Mouse (Mus musculus) brain, embryonic 14.5 days (tissue): ENCODE measurements around the gene Cacna1d. TPM values are rescaled to one million over a fixed set of nuclear protein-coding genes. Genes with fewer than 3 reads are reported as not detected.

ENCODE experiments used
- DNase-seq: peaks from one replicate; pipeline ENCODE4 v3.0.0-alpha.2; 2011; ENCODE audit warnings: low read depth
- CTCF ChIP-seq: fragments of 200-500 bp; IDR thresholded peaks from 2 replicates; pipeline ENCODE4 v1.5.1; 2012; ENCODE audit warnings: inconsistent platforms, mild to moderate bottlenecking, moderate library complexity, borderline replicate concordance; ENCODE audit not compliant: insufficient read depth, insufficient read length; ENCODE audit errors: extremely low read depth
- POLR2A ChIP-seq: fragments of 200-500 bp; IDR thresholded peaks from 2 replicates; pipeline ENCODE4 v1.6.1; 2012; ENCODE audit warnings: mild to moderate bottlenecking, inconsistent platforms, borderline replicate concordance; ENCODE audit not compliant: poor library complexity, insufficient read depth, insufficient read length, severe bottlenecking; ENCODE audit errors: extremely low read depth
- polyA plus RNA-seq: library from polyadenylated mRNA; depleted of rRNA; stranded (reverse); fragments of >200 nt; gene quantifications from 2 replicates; pipeline ENCODE4 v1.2.3, GENCODE M21; 2012

The Cacna1d gene
- polyA plus RNA-seq, 1 experiment = 34.7 TPM

DNA sequence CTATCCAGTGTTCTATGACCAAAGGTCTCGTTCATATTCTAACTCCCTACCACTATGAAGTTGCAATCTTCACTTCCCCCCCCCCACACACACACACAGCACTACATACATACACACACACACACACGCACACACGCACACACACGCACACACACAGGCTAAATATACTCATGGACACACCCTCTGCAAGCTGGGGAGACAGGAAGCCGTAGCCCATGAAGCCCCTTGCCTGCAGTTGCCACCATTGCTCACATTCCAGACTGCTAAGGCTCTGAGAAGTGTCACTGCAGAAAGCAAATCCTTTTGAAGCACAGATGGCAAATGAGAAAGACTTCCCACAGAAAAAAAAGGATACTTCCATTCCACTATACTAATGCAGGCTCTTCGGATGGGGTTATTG, 141.0 kb downstream of the Cacna1d start:
- DNase-seq = no peak
- TF ChIP-seq POLR2A = no peak
- TF ChIP-seq CTCF = no peak

DNA sequence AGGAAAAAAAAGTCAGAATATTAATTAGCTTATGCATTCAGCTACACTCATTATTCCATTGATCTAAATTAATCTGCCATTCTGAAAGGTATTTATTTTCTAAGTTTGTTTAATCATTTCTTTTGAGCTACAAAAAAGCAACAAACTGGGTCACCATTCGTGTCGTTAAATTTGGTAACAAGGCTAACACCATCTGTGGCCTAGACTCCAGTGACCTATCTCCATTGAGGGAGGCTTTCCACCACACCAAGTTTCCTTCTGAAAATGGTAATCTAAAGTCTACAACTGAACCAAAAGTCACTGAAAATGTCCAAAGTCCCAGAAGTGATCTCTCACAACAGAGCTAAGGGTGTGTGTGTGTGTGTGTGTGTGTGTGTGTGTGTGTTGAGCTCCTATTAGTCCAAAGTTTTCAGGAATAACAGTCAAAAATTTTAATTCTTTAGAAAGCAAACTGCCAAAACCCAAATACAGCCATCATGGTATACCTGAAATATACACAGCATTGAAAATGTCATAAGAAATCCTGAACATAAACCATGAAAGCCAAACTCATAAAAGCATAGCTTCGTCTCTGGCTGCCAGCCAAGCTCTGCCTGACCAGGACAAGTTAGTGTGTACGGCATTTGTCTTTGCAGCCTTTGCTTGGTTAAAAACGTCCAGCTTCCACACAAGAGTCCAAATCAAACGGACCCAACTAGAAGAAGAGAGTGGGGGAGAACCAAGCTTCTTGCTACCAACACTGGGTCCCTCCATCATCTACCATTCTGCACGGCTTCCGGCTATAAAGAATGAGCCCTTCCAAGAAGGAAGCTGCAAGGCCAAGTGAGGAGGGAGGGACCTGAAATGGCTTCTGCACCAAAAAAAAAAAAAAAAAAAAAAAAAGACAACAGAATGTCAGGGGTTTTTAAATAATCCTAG, 146.0 kb downstream of the Cacna1d start:
- no peak for DNase-seq
- TF ChIP-seq POLR2A (no peak), CTCF (no peak)

DNA sequence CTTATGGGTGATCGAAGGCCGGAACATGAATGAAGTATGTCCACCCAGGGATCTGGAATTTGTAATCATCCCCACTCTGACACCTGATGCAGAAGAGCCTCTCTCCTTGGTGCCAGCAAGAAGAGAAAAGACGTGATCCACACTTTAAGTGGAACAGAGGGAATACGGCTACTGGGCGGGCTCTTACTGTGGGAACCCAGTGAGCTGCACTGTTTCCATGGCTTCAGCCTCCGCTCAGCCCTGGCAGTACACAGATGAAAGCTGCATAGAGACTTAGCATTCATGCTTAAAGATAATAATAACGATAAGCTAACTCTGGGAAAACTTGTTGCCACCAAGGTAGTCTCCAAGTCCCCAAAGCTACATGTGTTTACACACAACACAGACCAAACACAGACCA, 147.5 kb downstream of the Cacna1d start:
- DNase-seq = no peak
- TF ChIP-seq POLR2A = no peak
- no peak for TF ChIP-seq CTCF

DNA sequence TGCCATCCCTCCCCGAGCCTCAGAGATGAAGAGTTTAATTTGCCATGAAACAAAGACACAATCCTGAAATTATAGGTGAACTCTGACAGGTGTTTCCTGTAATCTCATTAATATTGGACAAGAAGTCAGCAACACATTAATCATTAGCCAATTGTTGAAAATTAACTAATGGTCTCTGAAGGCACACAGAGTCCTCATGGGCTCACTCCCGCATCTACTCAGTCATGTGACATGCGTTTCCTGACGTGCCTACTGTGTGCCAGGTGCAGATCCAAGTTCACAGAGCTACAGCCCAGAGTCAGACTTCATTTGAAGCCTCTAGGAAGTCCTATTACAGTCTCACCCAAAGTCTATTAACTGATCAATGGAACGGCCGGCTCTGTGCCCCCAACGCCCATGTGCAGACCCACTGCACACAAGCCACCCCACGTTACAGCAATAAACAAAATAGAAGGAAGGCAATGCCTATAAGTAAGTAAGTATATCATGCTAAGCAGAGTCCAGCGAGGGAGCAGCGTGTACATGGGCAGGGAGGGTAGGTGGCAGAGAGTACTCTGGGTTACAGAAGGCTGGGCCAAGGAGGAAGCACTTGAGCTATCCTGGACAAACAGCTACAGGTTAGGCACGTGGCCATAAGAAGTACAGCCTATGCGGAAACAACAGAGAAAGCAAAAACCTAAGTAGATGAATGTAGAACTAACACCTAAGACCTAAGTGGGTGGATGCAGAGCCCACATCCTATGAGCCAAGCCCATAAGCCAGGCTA, 149.2 kb downstream of the Cacna1d start:
- DNase-seq = no peak
- TF ChIP-seq POLR2A (no peak), CTCF (no peak)

DNA sequence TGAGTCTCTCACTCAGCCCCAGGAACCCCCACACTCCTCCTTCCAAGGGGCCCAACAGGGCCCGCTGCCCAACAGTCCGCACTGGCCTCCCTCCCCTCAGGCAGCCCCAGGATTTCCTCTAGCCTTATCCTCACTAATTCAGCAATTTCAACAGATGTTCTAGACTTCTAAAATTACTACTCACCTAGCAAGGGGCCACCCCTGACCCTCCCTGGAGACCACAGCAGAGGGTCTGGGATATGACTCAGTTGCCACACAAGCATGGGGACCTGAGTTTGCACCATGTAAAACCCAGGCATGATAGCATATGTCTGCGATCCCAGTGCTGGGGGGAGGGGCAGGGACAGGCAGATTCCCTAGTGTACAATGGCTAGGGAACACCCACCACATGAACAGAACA, 151.1 kb downstream of the Cacna1d start:
- TF ChIP-seq CTCF = no peak
- no peak for TF ChIP-seq POLR2A
- no peak for DNase-seq

DNA sequence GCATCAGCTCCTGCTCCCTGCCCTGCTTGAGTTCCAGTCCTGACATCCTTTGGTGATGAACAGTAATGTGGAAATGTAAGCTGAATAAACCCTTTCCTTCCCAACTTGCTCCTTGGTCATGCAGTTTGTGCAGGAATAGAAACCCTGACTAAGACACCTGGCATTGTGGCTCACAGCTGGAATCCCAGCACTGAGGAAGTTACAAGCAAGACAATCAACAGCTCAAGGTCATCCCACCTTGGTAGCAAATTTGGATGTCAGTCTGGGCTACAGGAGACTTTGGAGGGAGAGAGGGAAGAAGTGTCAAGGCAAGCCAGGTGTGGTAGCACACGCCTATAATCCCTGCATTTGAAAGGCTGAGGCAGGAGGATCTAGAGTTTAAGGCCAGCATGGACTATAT, 159.4 kb downstream of the Cacna1d start:
- TF ChIP-seq POLR2A (no peak), CTCF (no peak)
- no peak for DNase-seq

DNA sequence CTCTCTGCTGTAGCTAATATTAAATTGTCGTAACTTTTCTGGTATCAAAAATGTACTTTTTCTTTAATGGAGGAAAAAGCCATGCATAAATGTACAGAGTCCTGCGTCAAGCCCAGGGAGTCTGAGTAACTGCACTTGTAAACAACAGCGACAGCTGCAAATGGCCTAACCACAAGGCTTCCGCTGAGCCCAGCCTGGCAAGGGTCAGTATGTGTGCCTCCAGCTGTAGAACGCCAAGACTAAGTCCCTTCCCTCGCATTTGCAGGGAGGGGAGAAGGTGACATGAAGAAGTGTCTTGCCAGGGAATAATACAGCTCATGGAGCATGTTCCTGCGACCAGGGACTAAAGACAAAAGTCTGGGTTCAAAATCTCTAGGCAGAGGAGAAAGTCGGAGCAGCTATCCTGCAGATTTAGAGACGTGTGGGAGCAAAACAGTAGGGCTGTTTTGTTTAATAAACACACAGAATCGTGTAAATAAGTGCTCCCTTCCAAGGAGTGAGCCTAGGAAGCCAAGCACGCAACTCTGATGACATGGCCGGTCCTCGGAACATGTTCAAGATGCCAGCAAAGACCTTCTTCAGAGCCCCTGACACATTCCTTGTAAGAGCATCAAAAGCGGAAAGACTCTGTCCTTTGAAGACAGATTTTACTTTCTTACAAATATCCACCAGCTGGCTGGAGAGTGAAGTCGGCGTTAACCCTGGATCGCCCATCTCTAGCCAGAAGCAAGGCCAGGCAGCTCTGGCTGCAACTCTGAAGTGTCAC, 160.7 kb downstream of the Cacna1d start:
- no peak for TF ChIP-seq CTCF
- no peak for TF ChIP-seq POLR2A
- no peak for DNase-seq

DNA sequence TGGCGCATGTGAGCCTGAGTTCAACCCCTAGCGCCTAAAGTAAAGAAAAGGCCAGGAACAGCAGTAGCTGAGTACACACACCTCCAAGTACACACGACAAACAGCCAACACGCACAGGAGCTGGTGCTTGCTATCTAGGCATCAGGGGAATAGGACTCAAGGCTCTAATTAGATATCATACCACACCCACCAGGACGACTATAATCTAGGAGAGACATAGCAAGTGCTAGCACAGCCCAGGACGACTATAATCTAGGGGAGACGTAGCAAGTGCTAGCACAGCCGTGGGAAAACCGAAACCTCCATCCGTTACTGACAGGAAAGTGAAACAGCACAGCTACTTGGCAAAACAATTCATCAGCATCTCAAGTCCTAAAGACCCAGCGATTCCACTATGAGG, 162.1 kb downstream of the Cacna1d start:
- no peak for DNase-seq
- TF ChIP-seq POLR2A (no peak), CTCF (no peak)

DNA sequence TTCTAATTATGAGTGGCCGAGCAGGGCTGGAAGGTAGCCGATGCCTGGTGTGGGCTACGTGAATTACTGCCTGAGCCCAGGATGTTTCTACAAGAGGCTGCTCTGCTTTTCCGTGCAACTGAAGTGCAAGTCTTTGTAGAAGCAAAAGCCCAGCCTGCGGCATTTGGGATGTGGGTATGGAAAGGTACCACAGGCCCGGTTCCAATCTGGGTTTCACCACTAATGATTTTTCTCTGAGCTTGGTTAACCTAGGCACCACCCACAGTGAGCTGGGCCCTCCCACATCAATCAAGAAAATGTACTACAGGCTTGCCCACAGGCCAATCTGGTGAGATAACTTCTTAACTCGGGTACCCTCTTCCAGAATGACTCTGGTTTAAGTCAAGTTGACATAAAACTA, 163.8 kb downstream of the Cacna1d start:
- no peak for DNase-seq
- TF ChIP-seq POLR2A = no peak
- TF ChIP-seq CTCF = no peak

DNA sequence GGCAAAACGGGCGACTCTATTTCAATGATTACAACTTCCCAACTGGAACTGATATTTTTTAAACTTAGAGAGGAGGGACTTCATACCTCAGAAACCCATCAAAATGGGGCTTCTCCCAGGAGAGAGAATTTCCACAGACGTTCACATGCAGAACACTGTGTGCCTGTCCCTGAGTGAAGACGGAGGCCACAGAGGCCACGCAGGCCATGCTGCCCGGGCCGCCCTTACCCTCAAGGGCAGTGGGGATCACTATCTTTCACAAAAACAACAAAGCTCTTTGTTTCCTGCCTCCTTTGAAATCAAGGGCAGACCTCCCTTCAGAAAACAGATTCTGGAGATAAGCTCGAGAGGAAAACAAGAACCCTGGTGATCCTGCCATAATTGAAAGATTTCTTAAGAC, 164.2 kb downstream of the Cacna1d start:
- TF ChIP-seq POLR2A (no peak), CTCF (no peak)
- DNase-seq = no peak

DNA sequence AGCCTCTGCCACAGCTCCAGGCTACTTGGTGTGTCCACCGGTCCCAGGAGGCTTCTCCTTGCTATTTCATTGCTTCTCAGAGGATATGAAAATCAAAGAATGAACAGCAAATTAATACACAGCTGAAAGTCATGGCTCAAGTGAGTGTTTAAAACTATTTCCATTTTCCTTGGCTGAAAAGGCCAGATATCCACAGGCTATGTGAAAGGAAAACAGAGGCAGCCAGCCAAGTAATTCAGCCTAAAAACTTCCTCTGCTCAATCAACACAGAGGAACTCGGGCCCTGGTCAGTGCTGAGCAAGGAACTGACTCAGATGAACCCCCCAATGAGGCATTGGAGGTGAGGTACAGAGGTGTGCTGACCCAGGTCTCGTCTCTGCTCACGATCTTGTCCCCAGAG, 165.0 kb downstream of the Cacna1d start:
- no peak for TF ChIP-seq POLR2A
- DNase-seq = no peak

DNA sequence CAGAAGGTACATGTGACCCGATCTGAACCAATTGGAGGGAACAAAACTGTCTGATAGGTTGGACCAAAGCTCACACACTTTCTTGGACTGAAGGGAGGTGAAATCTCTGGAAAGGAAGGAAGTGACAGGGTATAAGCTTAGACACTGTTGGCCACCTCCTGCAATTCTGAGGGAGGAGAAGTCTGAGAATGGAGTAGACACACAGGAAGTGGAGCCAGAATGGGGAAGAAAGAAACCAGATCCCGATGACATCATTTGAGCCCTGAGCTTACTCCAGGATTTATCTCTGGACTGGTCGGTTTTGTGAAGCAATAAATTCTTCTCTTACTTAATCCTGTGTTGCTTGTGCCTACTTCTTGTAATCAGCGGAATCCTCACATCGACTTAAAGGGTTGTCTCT, 166.3 kb downstream of the Cacna1d start:
- no peak for DNase-seq
- no peak for TF ChIP-seq POLR2A
- TF ChIP-seq CTCF = no peak
